Mouse (Mus musculus) neutrophil, adult 5-6 weeks (primary cell): ENCODE measurements around the gene Olfr324. TPM values are rescaled to one million over a fixed set of nuclear protein-coding genes. Genes with fewer than 3 reads are reported as not detected.

Experiments used
- ATAC-seq: fragments of 151-379, 151-347 bp; 2 replicates; pipeline ENCODE4 v1.8.0; 2017; ENCODE audit warnings: mild to moderate bottlenecking, moderate TSS enrichment; ENCODE audit not compliant: insufficient number of reproducible peaks, poor library complexity, low FRiP score, severe bottlenecking; ENCODE audit errors: extremely low read depth
- total RNA-seq: library from RNA; stranded (forward); fragments of 200-1000 nt; gene quantifications from 2 replicates; pipeline ENCODE4 v1.2.3, GENCODE M21; 2017

Gene Olfr324
- total RNA-seq, 1 experiment from 2014 or later: not detected

- no peak for ATAC-seq
These were observed 23.9 kb downstream of the Olfr324 start for GRCm38 (mm10) chr11:58618793-58619192.

GRCm38 (mm10) chr11:58626146-58626545, 31.2 kb downstream of the Olfr324 start:
- ATAC-seq: no peak

- ATAC-seq: no peak
These were observed 35.5 kb downstream of the Olfr324 start, which contains the start of gene Olfr323 for GRCm38 (mm10) chr11:58630401-58630800. Olfr323 (minus strand) TSS chr11:58630501.

- no peak for ATAC-seq
These were observed 40.0 kb downstream of the Olfr324 start for GRCm38 (mm10) chr11:58634878-58635277.

- ATAC-seq: peak; percentile 59
These were observed 41.6 kb downstream of the Olfr324 start for GRCm38 (mm10) chr11:58636376-58636977.

GRCm38 (mm10) chr11:58638176-58638701, 43.3 kb downstream of the Olfr324 start:
- ATAC-seq: no peak

GRCm38 (mm10) chr11:58640272-58640867, 45.5 kb downstream of the Olfr324 start, which contains the start of gene Trim58:
Trim58 (plus strand) TSS chr11:58640465.
- no peak for ATAC-seq

GRCm38 (mm10) chr11:58641057-58641456, 46.1 kb downstream of the Olfr324 start:
- no peak for ATAC-seq

GRCm38 (mm10) chr11:58641638-58642358, 46.9 kb downstream of the Olfr324 start:
- no peak for ATAC-seq

- peak; percentile 55; the same call in 1 of the 2 replicates for ATAC-seq
These were observed 48.4 kb downstream of the Olfr324 start for GRCm38 (mm10) chr11:58643350-58643749.

Other genes with a start within 250 kb of the Olfr324 start
- gene Lypd8, start 216.1 kb upstream of the Olfr324 start, total RNA-seq: not detected in 2 replicates
- not detected in 2 replicates for gene 1810065E05Rik, start 174.0 kb upstream of the Olfr324 start, total RNA-seq
- gene Gm12253, start 162.6 kb upstream of the Olfr324 start, total RNA-seq: not detected in 2 replicates
- not detected in 2 replicates for gene Lypd9, start 142.2 kb upstream of the Olfr324 start, total RNA-seq
- not detected in 2 replicates for gene Olfr30, start 132.8 kb upstream of the Olfr324 start, total RNA-seq
- gene Olfr332, start 102.6 kb upstream of the Olfr324 start, total RNA-seq: not detected in 2 replicates
- gene Olfr331, start 92.5 kb upstream of the Olfr324 start, total RNA-seq: not detected in 2 replicates
- gene Olfr330, start 60.3 kb upstream of the Olfr324 start, total RNA-seq: not detected in 2 replicates
- gene Olfr329-ps, start 48.7 kb upstream of the Olfr324 start, total RNA-seq: not detected in 2 replicates
- gene Olfr328, start 39.5 kb upstream of the Olfr324 start, total RNA-seq: 0.12 TPM in 1 of 2 replicates, not detected in the other
- not detected in 2 replicates for gene Olfr224, start 24.6 kb upstream of the Olfr324 start, total RNA-seq
- not detected in 2 replicates for gene Olfr325, start 17.4 kb upstream of the Olfr324 start, total RNA-seq
- gene 2210407C18Rik, start 21.0 kb downstream of the Olfr324 start, total RNA-seq: not detected in 2 replicates
- gene Olfr323, start 35.4 kb downstream of the Olfr324 start, total RNA-seq: not detected in 2 replicates
- 0.35 and 0.49 TPM in 2 replicates for gene Trim58, start 45.4 kb downstream of the Olfr324 start, total RNA-seq
- gene Olfr322, start 63.7 kb downstream of the Olfr324 start, total RNA-seq: not detected in 2 replicates
- gene Olfr320, start 86.0 kb downstream of the Olfr324 start, total RNA-seq: not detected in 2 replicates
- gene Olfr319, start 104.0 kb downstream of the Olfr324 start, total RNA-seq: not detected in 2 replicates
- gene Olfr318, start 128.9 kb downstream of the Olfr324 start, total RNA-seq: 0.23 TPM in 1 of 2 replicates, not detected in the other
- gene Olfr317, start 144.1 kb downstream of the Olfr324 start, total RNA-seq: not detected in 2 replicates
- not detected in 2 replicates for gene Olfr316, start 157.6 kb downstream of the Olfr324 start, total RNA-seq
- not detected in 2 replicates for gene Olfr315, start 178.1 kb downstream of the Olfr324 start, total RNA-seq
- not detected in 2 replicates for gene Olfr314, start 187.8 kb downstream of the Olfr324 start, total RNA-seq
- gene Fam183b, start 206.8 kb downstream of the Olfr324 start, total RNA-seq: not detected in 2 replicates
- gene Olfr313, start 219.9 kb downstream of the Olfr324 start, total RNA-seq: not detected in 2 replicates
- not detected in 2 replicates for gene Olfr312, start 234.1 kb downstream of the Olfr324 start, total RNA-seq
- gene Olfr311, start 244.1 kb downstream of the Olfr324 start, total RNA-seq: not detected in 2 replicates